Mouse (Mus musculus) lung, postnatal 4 days (tissue): ENCODE measurements around the gene Pla2g10.
"Not testable (repeated sequence)": the region's sequence is repeated elsewhere in the genome, so short reads cannot be mapped to it uniquely, and the experiment has no call there.

Experiments
- DNase-seq, 2 experiments: peaks; one replicate each; pipeline ENCODE4 v3.0.0; 2021

Gene Pla2g10

DNA sequence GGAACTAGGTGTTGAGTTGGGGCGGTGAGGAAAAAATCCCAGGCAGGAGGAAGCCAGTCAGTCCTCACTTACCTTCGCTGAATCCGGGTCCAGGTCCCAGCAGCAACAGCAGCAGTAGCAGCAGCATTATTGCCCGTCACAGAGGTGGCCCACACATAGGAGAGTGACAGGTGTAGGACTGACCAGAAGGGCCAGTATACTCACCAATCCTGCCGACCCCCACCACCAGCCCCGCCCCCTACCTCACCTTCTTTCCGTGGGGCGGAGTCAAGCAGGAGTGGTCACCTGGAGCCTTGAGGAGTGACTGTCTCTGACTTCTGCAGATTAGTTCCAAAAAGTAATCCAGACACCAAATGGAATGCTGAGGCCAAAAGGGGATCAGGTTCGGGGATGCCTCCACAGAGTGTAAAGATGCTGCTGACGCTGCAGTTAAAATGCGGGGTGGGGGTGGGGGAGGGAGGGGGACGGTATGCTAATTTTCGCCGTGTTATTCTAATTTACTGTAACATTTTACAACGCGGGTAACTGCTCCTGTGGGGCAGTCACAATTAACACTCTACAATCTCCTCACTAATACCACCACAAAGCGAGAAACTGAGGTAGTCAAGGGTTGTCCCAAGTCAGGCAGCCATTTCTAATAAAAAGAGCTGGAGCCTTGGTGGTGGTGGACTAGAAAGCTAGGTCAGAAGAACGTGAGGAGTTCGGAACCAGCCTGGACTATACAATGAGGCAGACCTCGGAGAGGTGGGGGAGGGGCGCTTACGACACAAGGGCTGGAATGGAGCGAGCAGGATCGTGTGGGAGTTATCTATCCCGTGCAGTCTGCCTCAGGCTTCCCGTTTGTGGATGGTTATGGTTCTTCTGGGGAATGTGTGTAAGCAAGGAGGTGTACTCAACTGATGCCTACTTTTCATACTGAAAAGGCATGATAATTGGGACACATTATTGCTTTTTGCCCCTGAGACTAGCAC lies at the start of gene Pla2g10:
Gene Pla2g10 (minus strand): TSS at position 699 of the 971 bp plus-strand sequence.
- DNase-seq: no peak

DNA sequence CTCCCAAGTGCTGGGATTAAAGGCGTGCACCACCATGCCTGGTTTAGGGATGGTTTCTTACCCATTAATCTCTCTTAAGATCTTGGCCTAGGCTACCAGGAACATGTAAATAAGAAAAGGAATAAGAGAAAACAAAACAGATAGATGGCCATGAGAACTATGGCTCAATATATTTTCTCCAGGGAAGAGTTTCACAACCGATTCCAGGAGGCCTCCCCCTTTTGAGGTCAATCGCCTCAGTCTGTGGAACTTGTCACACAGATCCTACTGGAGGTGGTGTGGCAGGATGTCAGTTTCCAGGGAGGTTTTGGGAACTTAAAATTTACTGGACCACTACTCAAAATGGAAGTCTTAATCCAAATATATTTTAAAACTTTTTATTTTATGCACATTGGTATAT lies 43.9 kb upstream of the Pla2g10 start:
- DNase-seq: not testable (repeated sequence)

DNA sequence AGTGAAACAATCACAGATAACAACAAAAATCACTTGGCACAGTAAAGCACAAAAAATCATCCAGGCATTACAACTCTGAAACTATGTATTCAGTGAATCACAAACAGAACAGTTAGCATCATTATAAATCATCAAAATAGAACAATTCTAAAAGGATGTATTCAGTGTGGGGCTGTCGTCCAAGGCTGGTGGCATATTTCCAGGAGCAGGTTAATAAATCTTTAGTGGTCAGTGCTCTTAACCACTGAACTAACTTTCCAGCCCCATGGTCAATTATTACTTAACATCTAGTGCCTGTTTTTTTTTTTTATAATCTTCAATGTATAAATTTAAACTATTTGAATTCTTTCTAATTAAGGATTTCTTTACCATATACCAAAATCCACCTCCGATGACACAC lies 43.2 kb upstream of the Pla2g10 start:
- DNase-seq: not testable (repeated sequence)

DNA sequence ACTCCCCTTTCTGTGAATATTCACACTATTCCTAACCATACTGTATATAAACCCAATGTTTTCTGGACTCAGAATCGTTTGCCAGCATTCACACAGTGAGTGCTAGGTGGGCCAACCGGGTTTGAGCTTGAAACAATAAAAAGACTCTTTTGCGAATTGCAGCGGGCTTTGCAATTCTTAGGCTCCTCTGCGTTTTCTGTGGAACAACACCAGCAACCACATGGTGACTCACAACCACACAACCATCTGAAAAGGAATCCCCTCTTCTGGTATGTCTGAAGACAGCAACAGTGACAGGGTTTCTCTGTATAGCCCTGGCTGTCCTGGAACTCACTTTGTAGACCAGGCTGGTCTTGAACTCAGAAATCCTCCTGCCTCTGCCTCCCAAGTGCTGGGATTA lies 41.3 kb upstream of the Pla2g10 start:
- DNase-seq: not testable (repeated sequence)

DNA sequence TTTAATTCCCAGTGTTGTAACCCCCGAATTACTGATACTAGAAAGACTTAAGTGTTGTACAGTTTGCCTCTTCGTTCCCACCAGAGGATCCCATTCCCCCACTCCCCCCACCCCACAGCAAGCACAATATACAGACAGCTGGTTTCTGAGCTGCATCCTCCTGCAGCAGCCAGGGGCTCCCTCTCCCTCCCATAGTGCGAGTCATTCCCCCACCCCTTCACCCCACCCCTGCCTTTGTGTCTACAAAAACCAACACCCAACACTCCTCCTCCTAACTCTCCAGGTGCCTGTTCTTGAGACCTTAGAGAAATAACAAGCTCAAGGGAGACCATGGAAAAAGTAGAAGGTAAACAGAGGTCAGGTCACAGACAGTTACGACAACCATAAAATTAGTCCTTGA lies 40.8 kb upstream of the Pla2g10 start:
- DNase-seq: not testable (repeated sequence)

DNA sequence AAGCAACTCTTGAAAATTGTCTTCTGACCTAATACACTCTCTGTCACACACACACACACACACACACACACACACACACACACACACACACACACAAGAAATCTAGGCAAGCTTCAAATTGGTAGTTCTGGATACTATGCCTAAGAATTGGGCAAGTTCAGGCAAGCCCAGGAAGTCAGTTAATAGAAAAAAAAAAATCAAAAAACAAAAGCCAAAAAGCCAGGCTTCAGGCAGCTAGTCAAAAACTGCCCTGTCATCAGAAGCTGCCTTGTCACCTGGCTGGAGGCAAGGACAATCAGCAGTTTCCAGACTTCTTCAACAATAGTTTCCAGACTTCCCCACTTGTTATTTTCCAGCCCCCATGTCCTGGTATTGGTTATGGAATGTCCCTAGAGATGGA lies 35.6 kb upstream of the Pla2g10 start:
- no peak for DNase-seq

DNA sequence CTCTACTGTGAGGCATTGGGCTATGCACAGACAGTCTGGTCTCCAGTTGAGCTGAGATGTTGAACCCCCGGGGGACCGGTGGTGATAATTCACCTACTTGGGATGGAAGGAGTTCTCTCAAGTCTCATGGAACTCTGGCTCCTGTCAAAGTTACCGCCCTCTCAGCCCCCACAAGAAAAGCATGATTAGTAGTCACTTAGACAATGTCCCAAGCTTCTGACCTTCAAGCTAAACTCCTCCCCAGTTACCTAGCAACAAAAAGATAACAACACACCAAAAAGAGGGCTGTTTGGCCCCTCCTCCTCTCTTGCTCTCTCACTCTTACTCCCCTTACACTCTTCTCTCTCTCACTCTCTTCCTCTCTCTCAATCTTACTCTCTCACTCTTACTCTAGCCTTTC lies 33.7 kb upstream of the Pla2g10 start:
- no peak for DNase-seq

DNA sequence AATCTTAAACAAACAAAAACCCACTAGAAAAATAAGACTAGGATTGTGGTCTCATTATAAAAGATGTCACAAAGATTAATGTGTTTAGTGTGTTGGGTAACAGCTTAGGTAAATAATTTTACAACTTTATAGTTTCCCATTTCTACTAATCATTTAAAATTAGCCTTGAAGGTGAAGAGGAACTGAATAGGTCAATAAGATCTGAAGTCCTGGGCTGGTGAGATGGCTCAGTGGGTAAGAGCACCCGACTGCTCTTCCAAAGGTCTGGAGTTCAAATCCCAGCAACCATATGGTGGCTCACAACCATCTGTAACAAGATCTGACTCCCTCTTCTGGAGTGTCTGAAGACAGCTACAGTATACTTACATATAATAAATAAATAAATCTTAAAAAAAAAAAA lies 32.0 kb upstream of the Pla2g10 start:
- DNase-seq: not testable (repeated sequence)

DNA sequence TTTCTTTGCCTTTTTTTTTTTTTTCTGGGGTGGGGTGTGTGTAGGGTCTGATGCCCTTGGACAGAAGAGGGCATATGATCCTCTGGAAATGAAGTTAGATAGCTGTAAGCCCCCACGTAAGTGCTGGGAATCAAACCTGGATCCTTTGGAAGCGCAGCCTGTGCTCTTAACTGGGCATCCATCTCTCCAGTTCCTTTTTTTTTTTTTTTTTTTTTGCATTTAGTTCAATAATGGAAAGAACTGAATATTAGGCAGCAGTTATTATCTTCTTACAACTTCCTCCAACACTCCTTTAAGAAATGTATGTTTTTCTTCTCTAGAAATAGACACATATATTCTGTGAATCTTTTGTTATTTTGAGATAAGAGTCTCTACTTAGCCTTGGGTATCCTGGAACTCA lies 27.0 kb upstream of the Pla2g10 start:
- no peak for DNase-seq

DNA sequence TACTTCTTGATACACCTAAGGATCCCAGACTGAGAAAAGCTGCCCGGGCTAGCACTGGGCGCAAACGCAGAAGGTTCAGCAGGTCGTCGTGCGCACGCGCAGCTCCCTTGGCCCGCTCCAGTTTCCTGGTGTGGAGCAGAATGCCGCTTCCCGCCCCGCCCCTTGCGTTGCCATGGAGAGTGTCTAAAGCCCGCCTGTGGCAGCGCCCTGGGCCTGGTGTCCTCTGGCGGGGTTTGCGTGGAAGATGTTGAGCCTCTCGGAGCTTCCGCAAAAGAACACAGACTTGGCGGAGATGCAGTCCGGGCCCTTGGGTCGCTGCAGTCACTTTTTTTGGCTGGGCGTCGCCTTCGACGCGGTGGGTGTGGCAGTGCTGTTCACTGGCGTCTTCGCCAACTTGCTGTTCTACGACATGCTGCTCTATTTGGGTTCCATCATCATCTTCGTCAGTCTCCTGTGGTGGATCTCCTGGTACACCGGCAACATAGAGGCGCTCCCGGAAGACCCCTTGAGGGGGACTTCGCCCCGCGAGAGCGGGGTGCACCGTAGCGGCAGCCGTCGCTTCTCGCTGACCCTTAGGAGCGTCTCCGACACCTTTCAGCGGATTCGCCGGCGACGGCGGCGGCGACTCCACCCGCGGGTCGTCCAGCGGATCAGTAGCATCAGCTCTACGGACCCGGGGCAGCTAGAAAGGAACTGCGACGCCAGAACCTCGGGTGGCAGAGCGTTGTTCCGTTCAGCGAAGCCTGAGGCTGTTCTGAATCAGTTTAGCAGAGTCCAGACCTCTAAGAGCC lies 23.8 kb upstream of the Pla2g10 start:
- peak; percentile 95 to 96 for DNase-seq

DNA sequence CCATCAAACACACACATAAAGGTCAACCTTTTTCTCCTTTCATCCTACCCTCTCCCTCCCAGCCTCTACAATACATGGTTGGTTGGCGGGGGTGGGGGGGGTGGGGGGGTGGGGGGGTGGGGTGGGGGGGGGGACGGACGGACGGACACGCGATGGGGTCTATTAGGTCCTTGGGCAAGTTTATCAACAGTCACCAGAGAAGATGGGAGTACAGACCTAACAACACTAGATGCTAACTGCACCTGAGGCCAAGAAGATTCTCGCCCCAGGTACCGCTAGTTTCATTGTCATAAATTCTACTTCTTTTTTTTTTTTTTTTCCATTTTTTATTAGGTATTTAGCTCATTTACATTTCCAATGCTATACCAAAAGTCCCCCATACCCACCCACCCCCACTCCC lies 23.2 kb upstream of the Pla2g10 start:
- DNase-seq: no peak

DNA sequence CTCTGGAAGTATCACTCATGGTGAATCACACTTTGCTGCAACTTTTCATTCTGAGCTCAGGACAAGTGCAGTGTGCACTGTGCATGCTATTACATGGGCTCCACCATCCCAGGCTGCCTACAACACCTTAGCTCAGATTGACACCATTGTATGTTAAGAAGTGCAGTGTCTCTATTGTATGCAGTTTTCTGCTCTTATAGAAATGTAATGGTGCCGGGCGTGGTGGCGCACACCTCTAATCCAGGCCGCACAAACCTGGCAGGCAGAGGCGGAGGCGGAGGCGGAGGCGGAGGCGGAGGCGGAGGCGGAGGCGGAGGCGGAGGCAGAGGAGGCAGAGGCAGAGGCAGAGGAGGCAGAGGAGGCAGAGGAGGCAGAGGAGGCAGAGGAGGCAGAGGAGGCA lies 19.8 kb upstream of the Pla2g10 start:
- DNase-seq: no peak

DNA sequence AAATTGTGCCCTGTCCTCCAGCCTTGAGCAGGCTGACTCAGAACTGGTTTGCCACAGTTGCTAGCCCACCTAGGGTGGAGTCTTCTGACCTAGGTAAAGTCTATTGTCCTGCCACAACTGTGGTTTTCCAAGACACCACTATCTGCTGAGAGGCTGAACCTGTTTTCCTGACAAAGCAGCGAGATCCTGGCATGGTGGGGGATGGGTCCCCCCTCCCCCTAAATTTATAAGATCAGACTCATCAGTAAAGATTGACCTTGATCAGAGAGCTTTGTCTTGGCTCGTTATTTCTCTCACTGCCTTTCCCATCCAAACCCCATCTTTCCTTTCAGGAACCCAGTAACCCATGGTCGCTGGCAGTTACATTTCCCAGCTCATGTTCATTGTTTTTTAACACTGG lies 19.2 kb upstream of the Pla2g10 start:
- DNase-seq: no peak

DNA sequence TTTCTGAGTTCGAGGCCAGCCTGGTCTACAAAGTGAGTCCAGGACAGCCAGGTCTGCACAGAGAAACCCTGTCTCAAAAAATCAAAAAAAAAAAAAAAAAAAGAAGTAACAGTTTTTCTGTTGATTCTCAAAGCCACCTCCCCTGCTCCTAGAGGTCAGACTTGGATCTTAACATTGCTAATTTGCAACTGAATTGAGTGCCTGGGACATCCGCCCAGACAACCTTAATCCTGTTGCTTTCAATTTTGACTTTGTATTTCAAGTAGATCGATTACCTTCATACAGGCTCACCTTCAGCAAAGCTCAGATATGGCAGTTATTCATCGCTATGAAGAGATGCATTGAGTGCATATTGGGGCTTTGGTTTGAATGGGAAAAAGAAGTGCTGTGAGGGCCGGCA lies 18.5 kb upstream of the Pla2g10 start:
- DNase-seq: no peak

DNA sequence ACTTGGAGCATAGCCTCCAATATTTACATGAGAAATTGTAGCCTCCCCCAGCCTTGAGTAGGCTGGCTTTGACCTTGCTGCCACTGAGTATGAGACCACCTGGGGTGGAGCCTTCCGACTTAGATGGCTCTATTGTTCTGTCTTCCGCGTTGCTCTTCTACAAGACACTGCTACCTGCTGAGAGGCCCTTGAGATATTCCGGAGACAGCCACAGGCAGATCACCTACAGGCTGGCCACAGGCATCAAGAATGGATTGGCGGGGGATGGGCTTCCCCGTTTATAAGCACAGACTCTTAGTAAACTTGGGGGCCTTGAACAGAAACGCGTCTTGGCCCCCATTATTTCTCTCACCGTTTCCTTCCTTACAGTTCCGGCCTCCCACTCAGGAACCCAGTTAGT lies 18.0 kb upstream of the Pla2g10 start:
- not testable (repeated sequence) for DNase-seq

DNA sequence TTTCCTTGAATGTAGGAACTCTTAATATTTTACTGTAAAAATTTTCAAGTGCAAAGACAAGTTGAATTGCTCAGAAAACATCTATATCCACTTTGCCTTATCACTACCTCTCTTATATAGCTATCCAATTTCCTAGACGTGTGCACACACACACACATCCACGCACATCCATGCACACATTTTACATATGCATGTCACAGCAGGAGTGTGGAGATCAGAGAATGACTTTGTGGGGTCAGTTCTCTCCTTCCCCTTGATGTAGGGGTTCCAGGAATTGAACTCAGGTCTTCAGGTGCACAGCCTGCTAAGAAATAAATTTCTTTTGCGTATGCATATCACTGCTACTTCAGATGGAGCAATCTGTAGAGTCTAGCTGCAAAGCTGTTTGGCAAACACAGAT lies 17.3 kb upstream of the Pla2g10 start:
- no peak for DNase-seq

DNA sequence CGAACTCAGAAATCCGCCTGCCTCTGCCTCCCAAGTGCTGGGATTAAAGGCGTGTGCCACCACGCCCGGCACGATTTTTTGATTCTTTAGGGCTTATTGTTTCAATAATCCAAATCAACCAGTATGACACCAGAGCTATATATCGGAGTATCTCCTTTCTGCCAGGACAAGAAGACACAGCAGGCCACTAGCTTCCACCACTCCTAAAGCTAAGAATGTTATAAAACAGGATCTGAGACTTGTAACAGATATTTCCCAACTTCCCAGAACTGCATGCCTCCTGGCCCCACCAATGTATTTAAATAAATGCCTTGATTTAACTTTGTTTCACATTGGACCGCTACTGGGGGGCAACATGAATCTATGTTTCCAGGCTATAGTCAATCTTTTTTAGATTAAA lies 16.9 kb upstream of the Pla2g10 start:
- DNase-seq: no peak

DNA sequence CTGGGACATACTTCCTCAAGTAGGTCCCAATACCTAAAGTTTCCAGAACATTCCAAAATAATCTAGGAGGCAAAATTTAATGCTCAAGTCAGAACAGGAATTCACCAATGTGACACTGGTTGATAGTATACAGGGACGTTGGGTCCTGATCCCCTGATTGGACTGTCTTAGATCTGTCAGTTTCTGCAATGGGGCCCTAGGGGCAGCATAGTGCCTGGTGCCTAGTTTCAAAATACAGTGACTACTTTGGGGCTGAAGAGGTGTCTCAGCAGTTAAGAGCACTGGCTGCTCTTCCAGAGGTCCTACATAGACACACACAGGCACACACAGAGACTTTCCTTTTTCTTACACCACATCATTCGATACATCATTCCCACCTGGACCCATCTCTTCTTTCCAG lies 10.1 kb upstream of the Pla2g10 start:
- DNase-seq: no peak

DNA sequence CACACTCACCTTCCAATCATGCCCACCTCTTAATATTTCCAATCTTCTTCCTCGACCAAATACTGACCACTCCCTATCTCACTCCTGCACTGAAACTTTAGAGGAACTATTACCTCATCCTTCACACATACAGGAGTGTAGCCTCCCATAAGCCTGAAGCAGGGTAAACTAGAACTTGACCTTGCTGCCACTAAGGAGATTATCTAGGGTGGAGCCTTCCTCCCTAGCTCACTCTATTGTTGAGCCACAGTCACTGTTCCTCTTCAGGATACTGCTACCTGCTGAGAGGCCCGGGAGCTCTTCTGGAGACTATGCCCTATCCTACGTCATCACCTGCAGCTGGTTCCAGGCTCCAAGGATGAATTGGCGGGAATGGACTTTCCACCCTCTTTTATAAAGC lies 8.3 kb upstream of the Pla2g10 start:
- DNase-seq: not testable (repeated sequence)

DNA sequence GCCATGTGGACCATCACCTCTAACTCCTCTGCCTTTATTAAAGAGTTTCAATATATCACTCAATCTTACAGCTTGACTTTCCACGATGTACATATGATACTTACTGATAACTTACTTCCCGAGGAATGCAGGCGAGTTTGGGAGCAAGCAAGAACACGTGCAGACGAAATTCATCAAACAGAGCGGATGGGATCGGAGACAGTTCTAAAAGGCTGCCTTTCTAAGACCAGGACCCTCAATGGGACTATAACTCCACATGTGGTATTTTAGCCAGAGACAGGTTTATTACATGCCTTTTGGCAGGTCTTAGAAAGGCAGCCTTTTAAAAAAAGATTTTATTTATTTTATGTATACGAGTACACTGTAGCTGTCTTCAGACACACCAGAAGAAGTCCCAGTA lies 5.2 kb upstream of the Pla2g10 start:
- no peak for DNase-seq

DNA sequence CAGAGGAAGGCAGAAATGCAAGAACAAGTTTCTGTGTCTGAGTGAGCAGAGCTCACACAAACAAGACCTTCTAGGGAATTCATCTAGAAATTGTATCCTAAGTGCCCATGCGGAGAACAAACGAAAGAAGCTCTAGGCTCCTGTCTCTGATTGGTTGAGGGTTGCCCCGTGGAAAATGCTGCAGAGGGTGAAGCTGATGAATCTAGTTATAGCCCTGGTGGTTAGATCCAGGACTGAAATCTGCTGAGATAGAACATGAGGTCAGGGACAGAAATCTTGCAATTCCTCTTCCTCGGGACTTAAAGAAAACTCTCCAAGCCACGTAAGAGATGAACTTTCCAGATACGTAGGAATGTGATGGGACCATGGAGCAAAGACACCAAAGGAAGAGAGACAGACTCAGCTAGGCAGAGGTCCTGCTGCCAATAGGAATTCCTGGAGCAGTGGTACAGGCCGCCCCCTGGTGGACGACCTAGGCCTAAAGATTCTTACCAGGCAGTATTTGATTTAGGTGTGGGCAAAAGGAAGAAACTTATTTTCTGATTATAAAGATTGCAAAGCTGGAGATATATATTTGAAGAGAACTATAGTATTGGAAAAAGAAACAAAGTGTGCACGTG lies 2.8 kb upstream of the Pla2g10 start:
- DNase-seq: peak; percentile 68 to 81

DNA sequence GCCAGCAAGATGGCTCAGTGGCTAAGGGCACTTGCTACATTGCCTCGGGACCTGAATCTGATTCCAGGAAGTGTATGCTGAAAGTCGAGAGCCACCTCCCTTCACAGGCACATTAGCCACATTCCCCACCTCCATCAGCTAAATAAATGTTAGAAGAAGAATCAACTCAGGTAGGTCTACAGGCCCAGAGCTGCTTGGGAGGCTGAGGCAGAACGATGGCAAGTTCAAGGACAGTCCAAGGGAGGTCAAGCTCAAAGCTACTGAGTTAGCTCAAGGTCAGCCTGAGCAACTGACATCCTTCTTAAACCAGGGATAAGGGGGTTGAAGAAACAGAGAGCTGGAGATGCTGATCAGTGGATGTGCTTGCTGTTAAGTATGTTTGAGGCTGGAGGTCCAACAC lies 2.0 kb upstream of the Pla2g10 start:
- no peak for DNase-seq

DNA sequence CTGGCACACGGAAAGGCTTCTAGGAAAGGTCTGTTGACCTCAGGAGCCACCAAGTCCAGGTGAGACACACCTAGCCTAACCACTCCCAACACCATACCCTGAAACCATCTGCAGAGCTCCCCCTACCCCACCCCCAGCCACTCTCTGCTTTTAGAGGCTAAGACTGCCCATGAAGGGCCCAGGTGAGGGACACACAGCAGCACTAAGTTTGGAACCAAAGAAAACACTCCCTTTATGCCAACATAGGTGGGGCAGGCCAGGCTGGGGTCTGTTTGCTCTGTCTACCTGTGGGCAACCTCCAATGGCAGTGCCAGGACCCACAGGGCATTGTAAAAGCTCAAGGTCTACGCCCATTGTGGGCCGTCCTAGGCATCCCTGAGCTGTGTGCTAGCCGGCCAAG lies 1.4 kb downstream of the Pla2g10 start:
- DNase-seq: peak in 1 of 2 experiments; percentile 24
